Mouse (Mus musculus): Measurements from ENCODE around the gene Sostdc1. TPM values are rescaled to one million over a fixed set of nuclear protein-coding genes. Genes with fewer than 3 reads are reported as not detected.

Sostdc1 gene
- 3.3 TPM for polyA plus RNA-seq (2017; shearing (Covaris generic))

GRCm38 (mm10) chr12:36313916-36314315 is at the start of gene Sostdc1:
Gene Sostdc1 (plus strand): TSS chr12:36314139.

Other genes starting within 250 kb of the Sostdc1 start
- gene Ankmy2, start 157.0 kb upstream of the Sostdc1 start, polyA plus RNA-seq (2017; shearing (Covaris generic)), result 26.2 TPM
- gene Bzw2, start 156.1 kb upstream of the Sostdc1 start, polyA plus RNA-seq (2017; shearing (Covaris generic)), result 154 TPM
- not detected for gene Lrrc72, start 60.7 kb upstream of the Sostdc1 start, polyA plus RNA-seq (2017; shearing (Covaris generic))
- 3.0 TPM for gene Ispd, start 67.3 kb downstream of the Sostdc1 start, polyA plus RNA-seq (2017; shearing (Covaris generic))
- gene D630036H23Rik, start 68.0 kb downstream of the Sostdc1 start, polyA plus RNA-seq (2017; shearing (Covaris generic)), result 1.2 TPM